Mouse (Mus musculus) stomach, postnatal 0 days (tissue): ENCODE data around the gene Zp3r. TPM values are rescaled to one million over a fixed set of nuclear protein-coding genes. Genes with fewer than 3 reads are reported as not detected.
"Not testable (repeated sequence)": the region's sequence is repeated elsewhere in the genome, so short reads cannot be mapped to it uniquely, and the experiment has no call there.

Experiments used
- ATAC-seq: fragments of 200-750 bp; cut with Nextera tagmentation; 2 replicates; pipeline ENCODE4 v1.8.0; 2017; ENCODE audit not compliant: low FRiP score, low TSS enrichment
- DNase-seq: peaks from one replicate; pipeline ENCODE4 v3.0.0-alpha.2; 2016; ENCODE audit warnings: low spot score
- H3K27ac ChIP-seq: fragments of 300-500 bp; sonication (generic); replicated peaks from 2 replicates; pipeline ENCODE4 v1.5.1; 2014; ENCODE audit warnings: mild to moderate bottlenecking, control low read depth
- H3K27me3 ChIP-seq: fragments of 300-500 bp; sonication (generic); 2 replicates; pipeline ENCODE4 v1.6.1; 2014; ENCODE audit warnings: low read length; ENCODE audit not compliant: control insufficient read depth, insufficient read depth
- H3K36me3 ChIP-seq: fragments of 300-500 bp; sonication (generic); 2 replicates; pipeline ENCODE4 v1.6.1; 2014; ENCODE audit warnings: low read length, mixed read lengths; ENCODE audit not compliant: control insufficient read depth, insufficient read depth
- H3K4me1 ChIP-seq: fragments of 300-500 bp; sonication (generic); replicated peaks from 2 replicates; pipeline ENCODE4 v1.6.1; 2014; ENCODE audit warnings: antibody characterized with exemption; ENCODE audit not compliant: control insufficient read depth, insufficient read depth
- H3K4me2 ChIP-seq: fragments of 300-500 bp; sonication (generic); replicated peaks from 2 replicates; pipeline ENCODE4 v1.6.1; 2014; ENCODE audit warnings: low read depth, mild to moderate bottlenecking, control low read depth, moderate library complexity
- H3K4me3 ChIP-seq: fragments of 300-500 bp; sonication (generic); 2 replicates; pipeline ENCODE4 v1.5.1; 2014; ENCODE audit warnings: low read depth, low read length, control low read depth
- H3K9ac ChIP-seq: fragments of 300-500 bp; sonication (generic); 2 replicates; pipeline ENCODE4 v1.6.1; 2014; ENCODE audit warnings: mild to moderate bottlenecking, low read length, control low read depth, mixed read lengths
- H3K9me3 ChIP-seq: fragments of 300-500 bp; sonication (generic); 2 replicates; pipeline ENCODE4 v1.6.1; 2016; ENCODE audit warnings: low read length; ENCODE audit not compliant: control insufficient read depth
- CTCF ChIP-seq: IDR thresholded peaks from 2 replicates; pipeline ENCODE4 v1.5.1; 2016; ENCODE audit warnings: antibody characterized with exemption, low read depth, mild to moderate bottlenecking, moderate library complexity
- EP300 ChIP-seq: optimal IDR thresholded peaks from 2 replicates; pipeline ENCODE3; 2016; ENCODE audit warnings: antibody characterized with exemption
- WGBS: fragments of 180-500 bp; shearing (Covaris S2); extraction: QIAGEN DNeasy Blood & Tissue Kit; methylation state at CpG from one replicate; pipeline ENCODE4 v1.1.7; 2014; 5-methylcytosine and 5-hydroxymethylcytosine counted together
- polyA plus RNA-seq: library from polyadenylated mRNA; unstranded; fragments of >200 nt; fragmentation: Nextera tagmentation; extraction: Ambion mirVana; gene quantifications from 2 replicates; pipeline ENCODE4 v1.2.1, GENCODE M21; 2015

Zp3r gene
- polyA plus RNA-seq: 0.08 TPM in 1 of 2 replicates, not detected in the other

GRCm38 (mm10) chr1:130629521-130629920 is at the start of gene Zp3r:
Gene Zp3r, minus strand, starts transcription at chr1:130629621.
- no peak within 1 kb of the TSS for H3K4me3 ChIP-seq
- no peak within 1 kb of the TSS for H3K9ac ChIP-seq
- ATAC-seq (no peak), DNase-seq (no peak)
- no peaks in the 10 kb centered on the region for H3K27me3 ChIP-seq
- H3K4me1 ChIP-seq: no peaks in the 10 kb centered on the region
- no peaks in the 10 kb centered on the region for H3K36me3 ChIP-seq
- no peak for TF ChIP-seq CTCF
- no peak for TF ChIP-seq EP300
- H3K4me2 ChIP-seq: no peak within 1 kb of the TSS
- no peaks in the 10 kb centered on the region for H3K9me3 ChIP-seq
- 95% methylated on average over 2 of the region's 2 CpGs for WGBS
- no peak within 1 kb of the TSS for H3K27ac ChIP-seq

GRCm38 (mm10) chr1:130678551-130678950 is 49.1 kb upstream of the Zp3r start:
- Histone ChIP-seq H3K4me2 (no peak overlapping the region), H3K27me3 (no peaks in the 10 kb centered on the region), H3K4me3 (no peak overlapping the region), H3K9ac (no peak overlapping the region), H3K27ac (no peak overlapping the region), H3K4me1 (no peaks in the 10 kb centered on the region), H3K36me3 (no peaks in the 10 kb centered on the region), H3K9me3 (no peaks in the 10 kb centered on the region)
- DNase-seq (no peak), ATAC-seq (no peak)
- 82% methylated on average over 2 of the region's 2 CpGs for WGBS
- TF ChIP-seq EP300: no peak
- TF ChIP-seq CTCF: no peak

- not testable (repeated sequence) for H3K4me1 ChIP-seq, H3K27me3 ChIP-seq, H3K27ac ChIP-seq, H3K4me2 ChIP-seq, ATAC-seq, H3K36me3 ChIP-seq, H3K4me3 ChIP-seq, DNase-seq, H3K9ac ChIP-seq, H3K9me3 ChIP-seq
- WGBS: 73% methylated on average over 5 of the region's 5 CpGs
Observed at GRCm38 (mm10) chr1:130663576-130663975, 34.2 kb upstream of the Zp3r start.

GRCm38 (mm10) chr1:130661454-130661853 is 32.0 kb upstream of the Zp3r start, which contains the start of gene C4bp:
Gene C4bp, minus strand, starts transcription at chr1:130661632.
- TF ChIP-seq CTCF (no peak), EP300 (no peak)
- H3K4me2 ChIP-seq: no peak within 1 kb of the TSS
- no peak within 1 kb of the TSS for H3K27ac ChIP-seq
- ATAC-seq (peak; percentile 74; the same call in 1 of the 2 replicates), DNase-seq (no peak)
- no peaks in the 10 kb centered on the region for H3K4me1 ChIP-seq
- no peak within 1 kb of the TSS for H3K9ac ChIP-seq
- no peaks in the 10 kb centered on the region for H3K9me3 ChIP-seq
- 23% methylated on average over 3 of the region's 3 CpGs for WGBS
- no peaks in the 10 kb centered on the region for H3K36me3 ChIP-seq
- H3K27me3 ChIP-seq: no peaks in the 10 kb centered on the region
- no peak within 1 kb of the TSS for H3K4me3 ChIP-seq

- not testable (repeated sequence) for H3K9ac ChIP-seq, H3K4me1 ChIP-seq, H3K36me3 ChIP-seq, H3K27ac ChIP-seq, H3K9me3 ChIP-seq, H3K4me2 ChIP-seq, DNase-seq, ATAC-seq, H3K4me3 ChIP-seq, H3K27me3 ChIP-seq
- WGBS: 32% methylated on average over 5 of the region's 5 CpGs
Observed at GRCm38 (mm10) chr1:130659641-130660040, 30.2 kb upstream of the Zp3r start.

DNA sequence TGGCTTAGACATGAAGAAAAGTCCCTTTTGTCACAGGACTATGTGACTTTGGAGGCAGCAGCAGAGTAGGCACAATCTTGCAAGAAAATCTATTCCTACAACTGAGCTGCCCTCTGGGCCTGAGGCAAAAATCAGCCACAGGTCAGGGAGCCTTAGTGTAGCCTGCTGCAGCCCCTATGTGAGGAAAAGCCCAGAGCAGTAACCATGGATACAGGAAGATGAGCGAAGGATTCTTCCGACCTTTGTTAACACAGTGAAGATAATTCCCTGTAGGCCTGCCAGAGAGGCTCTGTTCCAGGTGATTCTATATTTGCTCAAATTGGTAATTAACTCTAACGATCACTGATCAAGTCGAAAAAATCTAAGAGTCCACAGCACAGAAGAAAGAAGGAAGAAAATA is 14.7 kb upstream of the Zp3r start:
- H3K36me3 ChIP-seq: no peaks in the 10 kb centered on the region
- 64% methylated on average over 4 of the region's 4 CpGs for WGBS
- H3K4me2 ChIP-seq: no peak overlapping the region
- TF ChIP-seq EP300 (no peak), CTCF (no peak)
- no peaks in the 10 kb centered on the region for H3K9me3 ChIP-seq
- H3K4me1 ChIP-seq: no peaks in the 10 kb centered on the region
- no peak overlapping the region for H3K27ac ChIP-seq
- H3K4me3 ChIP-seq: no peak overlapping the region
- DNase-seq: no peak
- H3K9ac ChIP-seq: no peak overlapping the region
- no peaks in the 10 kb centered on the region for H3K27me3 ChIP-seq
- no peak for ATAC-seq
